Mouse (Mus musculus): ENCODE data around the gene Sppl3. TPM values are rescaled to one million over a fixed set of nuclear protein-coding genes. Genes with fewer than 3 reads are reported as not detected.

Sppl3 gene
- polyA plus RNA-seq, 1 experiment from 2014 or later, result 46.7 TPM

DNA sequence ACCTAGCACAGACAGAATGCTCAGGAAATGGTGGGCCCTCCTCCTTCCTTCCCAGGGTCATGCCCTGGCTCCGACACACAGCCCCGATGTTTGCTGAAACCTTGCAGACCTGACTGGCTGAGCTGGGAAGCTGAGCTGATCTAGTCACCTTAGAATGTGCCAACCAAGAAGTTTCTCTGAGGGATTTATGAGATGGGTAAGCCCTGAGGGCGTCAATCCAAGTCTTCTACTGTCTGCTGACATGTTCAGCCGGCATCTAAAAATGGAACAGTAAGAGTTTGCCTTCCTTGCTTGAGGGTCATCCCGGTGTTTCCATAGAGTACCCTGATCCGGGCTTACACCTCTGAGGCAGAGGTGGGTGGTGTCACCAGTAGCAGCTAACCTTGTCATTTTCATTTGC, 8.2 kb upstream of the Sppl3 start:
- no peak overlapping the region for H3K9ac ChIP-seq
- no peak overlapping the region for H3K4me3 ChIP-seq
- H3K27me3 ChIP-seq (replicated peaks), result no peaks in the 10 kb centered on the region
- H3K4me1 ChIP-seq, result no peaks in the 10 kb centered on the region
- no peaks in the 10 kb centered on the region for H3K36me3 ChIP-seq
- no peak for ATAC-seq (ENCODE audit: low FRiP score, low read depth)
- no peak overlapping the region for H3K4me2 ChIP-seq (replicated peaks)
- H3K9me3 ChIP-seq, result no peaks in the 10 kb centered on the region
- no peak overlapping the region for H3K27ac ChIP-seq
- WGBS, result 84% methylated on average over 6 of the region's 6 CpGs

DNA sequence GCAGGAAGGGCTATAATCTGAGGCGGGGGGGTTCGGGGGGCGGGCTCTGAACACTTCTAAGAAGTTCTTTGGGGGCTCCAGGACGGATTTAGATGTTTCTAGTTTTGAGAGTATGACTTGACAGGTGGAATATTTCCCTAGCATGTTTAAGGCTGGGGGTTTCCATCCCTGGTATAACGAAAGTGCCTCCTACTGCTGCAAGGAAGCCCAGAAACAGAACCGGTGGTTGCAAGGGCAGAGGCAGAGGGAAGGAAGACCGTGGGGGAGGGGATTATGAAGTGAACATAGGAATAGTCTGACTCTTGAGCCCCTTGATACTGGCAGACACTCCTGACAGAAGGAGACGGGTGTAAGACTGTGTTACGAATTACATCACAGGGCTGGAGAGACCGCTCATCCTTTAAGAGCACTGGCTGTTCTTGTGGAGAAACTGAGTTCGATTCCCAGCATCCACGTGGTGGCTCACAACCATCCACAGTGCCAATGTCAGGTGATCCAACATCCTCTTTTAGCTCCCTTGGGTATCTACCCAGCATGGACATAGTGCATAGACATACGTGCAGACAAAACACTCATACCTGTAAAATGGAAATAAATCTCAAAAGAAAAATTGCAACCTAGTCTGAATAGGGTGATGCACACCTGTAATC, 7.6 kb upstream of the Sppl3 start:
- Histone ChIP-seq H3K4me2 (replicated peaks) (no peak overlapping the region), H3K9ac (no peak overlapping the region), H3K27ac (no peak overlapping the region), H3K36me3 (no peaks in the 10 kb centered on the region), H3K27me3 (replicated peaks) (no peaks in the 10 kb centered on the region), H3K4me3 (no peak overlapping the region), H3K4me1 (no peaks in the 10 kb centered on the region), H3K9me3 (no peaks in the 10 kb centered on the region)
- 82% methylated on average over 13 of the region's 13 CpGs for WGBS
- no peak for ATAC-seq (ENCODE audit: low FRiP score, low read depth)

DNA sequence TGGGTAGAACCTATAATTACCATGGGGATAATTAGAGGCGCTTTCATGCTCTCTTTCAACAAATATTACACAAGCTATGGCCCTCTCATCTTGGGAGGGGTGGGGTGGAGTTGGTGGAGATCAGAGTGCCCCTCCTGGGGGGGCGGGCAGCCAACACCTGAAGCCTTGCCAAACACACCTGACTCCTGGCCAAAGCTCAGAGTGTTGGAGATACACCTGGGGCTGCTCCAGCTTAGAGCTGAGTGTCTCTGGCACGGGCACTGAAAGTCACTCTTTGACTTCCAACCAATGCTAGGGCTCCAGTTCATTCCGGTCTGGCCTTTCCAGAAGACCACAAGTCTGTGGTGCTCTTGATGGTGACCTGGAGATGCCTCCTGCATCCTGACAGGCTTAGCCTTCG, 3.2 kb upstream of the Sppl3 start:
- H3K36me3 ChIP-seq, result no peaks in the 10 kb centered on the region
- WGBS, result 85% methylated on average over 5 of the region's 5 CpGs
- H3K4me3 ChIP-seq, result no peak overlapping the region
- no peak for ATAC-seq (ENCODE audit: low FRiP score, low read depth)
- H3K4me2 ChIP-seq (replicated peaks), result no peak overlapping the region
- no peaks in the 10 kb centered on the region for H3K27me3 ChIP-seq (replicated peaks)
- no peak overlapping the region for H3K27ac ChIP-seq
- H3K9me3 ChIP-seq, result no peaks in the 10 kb centered on the region
- peaks cover 11% of the 10 kb centered on the region for H3K4me1 ChIP-seq
- H3K9ac ChIP-seq, result no peak overlapping the region

DNA sequence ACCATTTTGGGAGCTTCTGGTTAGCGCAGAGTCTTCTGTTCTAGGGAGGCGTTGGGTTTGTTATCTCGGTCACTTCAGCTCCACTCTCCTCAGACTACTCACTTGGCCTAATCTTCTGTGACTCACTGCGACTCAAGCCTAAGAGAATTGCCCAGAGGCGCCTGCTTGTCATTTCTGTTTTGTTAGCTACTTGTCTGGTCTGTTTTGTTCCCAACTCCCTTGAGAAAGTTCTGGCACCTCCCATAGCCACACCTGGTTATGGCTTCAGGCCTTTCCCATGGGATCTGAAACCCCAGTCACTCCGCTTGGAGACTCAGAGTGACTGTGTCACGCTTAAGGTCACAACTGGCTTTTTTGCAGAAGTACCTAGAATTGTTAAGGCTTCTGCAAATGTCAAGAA, 2.6 kb upstream of the Sppl3 start:
- Histone ChIP-seq H3K36me3 (no peaks in the 10 kb centered on the region), H3K4me2 (replicated peaks) (no peak overlapping the region), H3K27ac (no peak overlapping the region), H3K9me3 (no peaks in the 10 kb centered on the region), H3K4me1 (peaks cover 17% of the 10 kb centered on the region), H3K27me3 (replicated peaks) (no peaks in the 10 kb centered on the region), H3K4me3 (no peak overlapping the region), H3K9ac (no peak overlapping the region)
- 91% methylated on average over 7 of the region's 7 CpGs for WGBS
- no peak for ATAC-seq (ENCODE audit: low FRiP score, low read depth)

DNA sequence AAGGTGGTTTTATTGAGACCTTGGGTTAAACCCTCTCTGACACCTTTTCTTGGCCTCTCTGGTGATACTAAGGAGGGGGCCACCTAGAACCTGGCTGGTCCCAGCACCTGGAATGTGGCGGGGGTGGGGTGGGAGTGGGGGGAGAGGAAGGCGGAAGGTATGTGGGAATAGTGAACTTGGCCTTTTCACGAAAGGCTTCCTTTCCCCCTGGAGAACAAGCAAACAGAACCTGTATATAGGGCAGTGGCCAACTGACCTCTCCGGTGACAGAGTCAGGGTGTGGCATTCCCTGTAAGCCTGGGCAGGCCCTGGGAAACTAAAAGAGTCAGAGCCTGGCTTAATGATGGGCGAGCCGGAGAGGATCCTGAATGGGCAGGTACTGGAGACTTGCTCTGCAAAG, 1.8 kb upstream of the Sppl3 start:
- no peaks in the 10 kb centered on the region for H3K36me3 ChIP-seq
- no peak overlapping the region for H3K9ac ChIP-seq
- H3K4me3 ChIP-seq, result no peak overlapping the region
- H3K4me1 ChIP-seq, result peaks cover 22% of the 10 kb centered on the region
- WGBS, result 90% methylated on average over 6 of the region's 6 CpGs
- no peak for ATAC-seq (ENCODE audit: low FRiP score, low read depth)
- H3K27me3 ChIP-seq (replicated peaks), result no peaks in the 10 kb centered on the region
- H3K9me3 ChIP-seq, result no peaks in the 10 kb centered on the region
- no peak overlapping the region for H3K4me2 ChIP-seq (replicated peaks)
- no peak overlapping the region for H3K27ac ChIP-seq

DNA sequence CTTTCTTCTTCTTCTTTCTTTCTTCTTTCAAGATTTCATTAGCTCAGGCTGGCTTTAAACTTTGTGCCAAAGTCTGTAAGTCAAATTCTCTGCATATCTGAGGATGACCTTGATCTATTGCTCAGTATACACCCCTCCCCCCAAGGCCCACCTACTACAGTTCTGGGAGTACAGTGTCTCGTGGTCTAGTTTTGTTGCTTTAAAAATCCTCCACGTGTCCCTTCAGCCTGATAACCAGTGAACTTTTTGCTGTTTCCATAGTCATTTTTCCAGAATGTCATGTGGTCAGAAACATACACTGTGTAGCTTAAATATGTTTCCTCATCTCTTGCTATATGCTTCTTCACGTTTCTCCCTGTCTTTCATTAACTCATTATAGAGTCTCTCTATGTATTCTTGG, 976 bp upstream of the Sppl3 start:
- Histone ChIP-seq H3K9ac (peak overlapping the region; percentile 98; the same call in 1 of the 2 replicates), H3K27ac (no peak overlapping the region), H3K4me1 (peaks cover 27% of the 10 kb centered on the region), H3K4me2 (replicated peaks) (peak overlapping the region; percentile 82), H3K9me3 (no peaks in the 10 kb centered on the region), H3K4me3 (no peak overlapping the region), H3K27me3 (replicated peaks) (no peaks in the 10 kb centered on the region), H3K36me3 (no peaks in the 10 kb centered on the region)
- WGBS, result 66% methylated on average over 3 of the region's 3 CpGs
- ATAC-seq (ENCODE audit: low FRiP score, low read depth), result no peak

DNA sequence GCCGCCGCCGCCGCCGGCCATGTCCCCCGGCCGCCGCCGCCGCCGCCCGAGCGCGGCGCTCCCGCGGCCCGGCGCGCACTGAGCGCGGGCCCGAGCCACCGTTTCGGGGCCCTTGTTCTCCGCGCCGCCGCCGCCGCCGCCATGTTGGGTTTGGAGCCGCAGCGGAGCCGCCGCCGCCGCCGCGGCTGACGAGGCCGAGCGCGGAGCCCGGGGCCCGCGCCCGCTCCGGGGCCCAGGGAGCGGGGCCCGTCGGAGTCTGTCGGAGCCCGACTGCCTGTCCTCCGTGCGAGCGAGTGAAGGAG, 231 bp downstream of the Sppl3 start:
- Histone ChIP-seq H3K27me3 (replicated peaks) (no peaks in the 10 kb centered on the region), H3K27ac (peak overlapping the region; percentile 81), H3K9me3 (no peaks in the 10 kb centered on the region), H3K9ac (peak overlapping the region; percentile 98), H3K4me1 (peaks cover 27% of the 10 kb centered on the region), H3K36me3 (no peaks in the 10 kb centered on the region), H3K4me2 (replicated peaks) (peak overlapping the region; percentile 80), H3K4me3 (peak overlapping the region; percentile 98)
- under 1% methylated on average over 45 of the region's 57 CpGs for WGBS
- no peak; the same call in 1 of the 2 replicates for ATAC-seq (ENCODE audit: low FRiP score, low read depth)

DNA sequence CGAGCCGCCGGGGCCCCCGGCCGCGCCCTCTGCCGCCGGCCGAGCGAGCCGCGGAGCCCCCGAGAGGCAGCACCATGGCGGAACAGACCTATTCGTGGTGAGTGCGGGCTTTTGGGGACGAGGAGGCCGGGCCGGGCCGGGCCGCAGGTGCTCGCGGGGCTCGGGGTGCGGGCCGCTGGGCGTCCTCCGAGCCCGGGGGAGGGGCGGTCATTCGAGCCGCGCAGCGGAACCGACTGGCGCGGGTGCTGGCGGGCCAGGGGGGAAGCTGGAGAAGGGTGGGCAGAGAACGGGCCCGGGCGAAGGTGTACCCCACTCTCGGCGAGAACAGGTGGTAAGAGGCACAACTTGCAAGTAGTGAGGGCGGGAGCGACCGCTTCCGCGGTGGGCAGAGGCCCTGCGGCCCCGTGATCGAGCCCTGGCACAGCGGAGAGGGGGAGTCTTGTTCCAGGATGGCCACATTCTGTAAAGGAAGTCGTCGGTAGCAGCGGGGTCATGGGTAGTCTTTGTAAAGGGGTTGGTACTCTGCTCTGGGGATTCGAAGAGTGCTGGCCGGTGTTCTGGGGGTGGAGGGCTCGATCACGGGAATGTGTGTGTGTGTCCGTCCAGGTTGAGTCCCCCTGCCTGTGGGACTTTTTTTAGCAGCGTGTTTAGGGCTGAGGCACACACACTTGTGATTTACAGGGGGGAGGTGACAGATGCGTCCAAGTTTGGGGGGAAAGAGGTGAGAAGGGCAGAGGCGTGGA, 753 bp downstream of the Sppl3 start:
- H3K27ac ChIP-seq, result peak overlapping the region; percentile 81
- WGBS, result 1% methylated on average over 63 of the region's 63 CpGs
- H3K36me3 ChIP-seq, result no peaks in the 10 kb centered on the region
- peak overlapping the region; percentile 98 for H3K4me3 ChIP-seq
- no peaks in the 10 kb centered on the region for H3K9me3 ChIP-seq
- no peaks in the 10 kb centered on the region for H3K27me3 ChIP-seq (replicated peaks)
- H3K4me2 ChIP-seq (replicated peaks), result peak overlapping the region; percentile 80
- peak overlapping the region; percentile 98 for H3K9ac ChIP-seq
- peak; percentile 46 for ATAC-seq (ENCODE audit: low FRiP score, low read depth)
- peaks cover 27% of the 10 kb centered on the region for H3K4me1 ChIP-seq

DNA sequence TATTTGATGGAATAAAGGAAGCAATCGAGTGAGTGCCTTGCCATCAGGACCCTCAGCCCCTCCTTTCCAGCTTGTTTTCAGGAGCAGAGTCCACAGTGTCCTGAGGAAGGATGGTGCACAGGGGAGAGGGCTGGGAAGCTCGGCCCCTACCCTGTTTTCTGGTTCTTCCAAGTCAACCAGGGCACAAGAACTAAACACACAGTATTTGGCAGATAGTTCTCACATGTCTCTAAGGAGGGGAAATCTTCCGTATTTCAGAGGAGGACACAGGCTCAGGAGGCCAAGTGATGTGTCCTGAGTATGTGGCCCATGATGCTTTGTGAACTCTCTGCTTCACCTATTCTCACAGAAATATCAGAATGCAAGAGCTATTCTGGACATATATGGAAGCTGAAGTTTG, 2.5 kb downstream of the Sppl3 start:
- H3K4me2 ChIP-seq (replicated peaks), result peak overlapping the region; percentile 80
- WGBS, result 64% methylated on average over 3 of the region's 3 CpGs
- ATAC-seq (ENCODE audit: low FRiP score, low read depth), result no peak
- no peak overlapping the region for H3K4me3 ChIP-seq
- H3K9ac ChIP-seq, result no peak overlapping the region
- H3K9me3 ChIP-seq, result no peaks in the 10 kb centered on the region
- H3K27me3 ChIP-seq (replicated peaks), result no peaks in the 10 kb centered on the region
- peaks cover 27% of the 10 kb centered on the region for H3K4me1 ChIP-seq
- H3K36me3 ChIP-seq, result no peaks in the 10 kb centered on the region
- H3K27ac ChIP-seq, result no peak overlapping the region

DNA sequence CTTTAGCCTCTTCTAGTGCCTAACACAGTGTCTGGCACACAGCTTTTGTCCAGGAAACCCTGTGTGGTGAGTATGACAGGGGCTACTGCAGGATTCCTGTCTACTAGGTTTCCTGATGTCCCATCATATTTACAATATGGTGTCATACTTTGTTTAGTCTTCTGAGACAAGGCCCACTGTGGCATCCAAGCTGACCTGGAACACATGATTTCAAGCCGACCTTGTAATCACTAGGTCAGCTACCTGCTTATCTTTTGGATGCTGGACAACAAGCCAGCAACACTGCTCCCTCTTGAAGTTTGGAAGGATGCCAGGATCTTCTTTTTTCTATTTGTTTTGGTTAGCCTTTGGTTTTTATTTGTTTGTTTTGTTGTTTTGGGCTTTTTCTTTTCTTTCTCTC, 3.6 kb downstream of the Sppl3 start:
- Histone ChIP-seq H3K9ac (no peak overlapping the region), H3K36me3 (no peaks in the 10 kb centered on the region), H3K9me3 (no peaks in the 10 kb centered on the region), H3K27ac (no peak overlapping the region), H3K4me1 (peaks cover 27% of the 10 kb centered on the region), H3K4me3 (no peak overlapping the region), H3K27me3 (replicated peaks) (no peaks in the 10 kb centered on the region), H3K4me2 (replicated peaks) (no peak overlapping the region)
- 71% methylated on average over 1 of the region's 1 CpGs for WGBS
- no peak for ATAC-seq (ENCODE audit: low FRiP score, low read depth)

DNA sequence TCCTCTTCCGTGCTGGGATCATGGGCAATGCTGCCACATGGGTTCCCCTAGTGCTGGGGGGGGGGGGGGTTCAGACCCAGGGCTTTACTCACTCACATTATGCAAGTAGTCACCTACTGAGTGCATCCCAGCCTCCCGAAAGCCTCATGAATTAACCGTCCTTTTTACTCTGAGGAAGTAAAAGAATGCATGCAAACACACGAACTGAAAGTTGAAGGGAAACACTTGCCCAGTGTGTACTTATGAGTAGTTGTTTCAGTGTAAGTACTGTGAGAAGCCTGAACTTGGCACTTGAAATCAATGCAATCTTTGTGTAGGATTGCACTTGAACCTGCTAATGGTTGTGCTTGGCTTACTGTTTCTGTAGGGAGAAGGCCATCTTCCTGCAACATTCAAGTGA, 4.2 kb downstream of the Sppl3 start:
- no peaks in the 10 kb centered on the region for H3K9me3 ChIP-seq
- H3K9ac ChIP-seq, result no peak overlapping the region
- 55% methylated on average over 4 of the region's 4 CpGs for WGBS
- H3K27me3 ChIP-seq (replicated peaks), result no peaks in the 10 kb centered on the region
- H3K4me2 ChIP-seq (replicated peaks), result no peak overlapping the region
- no peaks in the 10 kb centered on the region for H3K36me3 ChIP-seq
- no peak overlapping the region for H3K4me3 ChIP-seq
- ATAC-seq (ENCODE audit: low FRiP score, low read depth), result no peak
- no peak overlapping the region for H3K27ac ChIP-seq
- peaks cover 27% of the 10 kb centered on the region for H3K4me1 ChIP-seq

DNA sequence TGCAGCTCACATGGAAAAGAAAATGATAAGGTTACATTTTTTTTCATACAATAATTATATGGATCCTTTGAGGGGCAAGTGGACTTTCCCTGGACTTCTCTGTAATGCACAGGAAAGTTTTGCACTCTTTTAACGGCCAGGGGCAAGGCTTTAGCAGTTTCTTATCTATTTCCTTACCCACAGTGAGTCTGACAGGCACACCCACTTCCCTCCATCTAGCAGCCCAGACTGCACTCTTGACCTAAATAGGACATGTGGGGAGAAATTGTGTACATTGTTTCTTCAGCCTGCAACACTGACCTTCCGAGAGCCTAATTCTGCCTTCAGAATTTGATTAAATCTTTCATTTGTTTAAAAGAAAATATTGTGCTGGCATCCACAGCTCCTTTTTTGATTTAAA, 7.3 kb downstream of the Sppl3 start:
- Histone ChIP-seq H3K9me3 (no peaks in the 10 kb centered on the region), H3K4me2 (replicated peaks) (no peak overlapping the region), H3K9ac (no peak overlapping the region), H3K27ac (no peak overlapping the region), H3K4me3 (no peak overlapping the region), H3K4me1 (peaks cover 11% of the 10 kb centered on the region), H3K27me3 (replicated peaks) (no peaks in the 10 kb centered on the region), H3K36me3 (no peaks in the 10 kb centered on the region)
- ATAC-seq (ENCODE audit: low FRiP score, low read depth), result no peak
- WGBS, result 87% methylated on average over 2 of the region's 2 CpGs

DNA sequence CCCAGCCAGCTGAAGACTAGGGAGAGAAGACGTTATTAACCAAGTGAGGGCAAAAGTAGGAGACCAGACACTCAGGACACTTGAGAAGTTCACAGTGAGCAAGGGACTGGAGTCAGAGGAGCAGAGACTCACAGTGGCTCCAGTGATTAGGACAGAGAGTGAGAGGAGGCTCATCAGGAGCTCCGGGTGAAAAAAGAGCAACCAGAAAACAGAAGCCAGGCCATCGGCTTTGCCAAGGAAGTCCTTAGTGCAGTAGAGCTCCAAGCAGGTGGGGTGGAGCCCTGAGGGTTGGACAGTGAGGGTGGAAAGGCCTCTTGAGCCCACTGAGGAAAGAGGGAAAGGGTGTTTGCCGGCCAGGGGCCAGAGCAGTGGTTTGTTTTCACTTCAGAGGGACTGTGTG, 7.9 kb downstream of the Sppl3 start:
- Histone ChIP-seq H3K27me3 (replicated peaks) (no peaks in the 10 kb centered on the region), H3K9me3 (no peaks in the 10 kb centered on the region), H3K4me1 (peaks cover 6% of the 10 kb centered on the region), H3K27ac (no peak overlapping the region), H3K4me3 (no peak overlapping the region), H3K4me2 (replicated peaks) (no peak overlapping the region), H3K9ac (no peak overlapping the region), H3K36me3 (no peaks in the 10 kb centered on the region)
- 84% methylated on average over 4 of the region's 4 CpGs for WGBS
- ATAC-seq (ENCODE audit: low FRiP score, low read depth), result no peak
